Comparison of ENCODE assay signal across 8 mouse cellular contexts in genomic region chr1:136782261-136782660, GRCm38 (mm10).
DNase-seq lines count a peak whose midpoint lies in the region; ATAC-seq and TF ChIP-seq lines count a peak whose summit lies in the region.

No protein-coding gene starts in this region.

- TF ChIP-seq CTCF in heart, adult 2 months (IDR thresholded peaks at IDR 0.05): no peak

- H3K4me1 ChIP-seq in heart, adult 2 months (ENCODE audit: control insufficient read depth, insufficient read depth, low read length): peaks cover 5% of the 10 kb centered on the region; the same call in 1 of the 2 replicates
- peaks cover 15% of the 10 kb centered on the region for H3K4me1 ChIP-seq in limb, embryonic 13.5 days
- H3K4me1 ChIP-seq in neural tube, embryonic 13.5 days (replicated peaks): peaks cover 30% of the 10 kb centered on the region

- H3K9ac ChIP-seq in heart, adult 2 months (ENCODE audit: low read depth, low read length): no peak overlapping the region
- no peak overlapping the region for H3K9ac ChIP-seq in limb, embryonic 13.5 days
- no peak overlapping the region for H3K9ac ChIP-seq in neural tube, embryonic 13.5 days

- H3K79me2 ChIP-seq in heart, adult 2 months (replicated peaks; ENCODE audit: control insufficient read depth, insufficient read depth, low read length): no peaks in the 10 kb centered on the region

- peak in 1 of 2 experiments; percentile 6 for DNase-seq in heart, adult 2 months
- DNase-seq in heart, postnatal 25 days (ENCODE audit: low spot score): no peak
- DNase-seq in heart, postnatal 4 days: peak; percentile 38
- no peak for DNase-seq in spleen, postnatal 4 days (ENCODE audit: low spot score in 2 of 2)
- DNase-seq in thymus, adult 18-20 months: no peak
- DNase-seq in left cerebral cortex, adult 11 months (ENCODE audit: low spot score): no peak

- H3K27ac ChIP-seq in heart, adult 2 months: peak overlapping the region; percentile 23; the same call in 1 of the 2 replicates
- no peak overlapping the region for H3K27ac ChIP-seq in limb, embryonic 13.5 days
- no peak overlapping the region; the same call in 1 of the 2 replicates for H3K27ac ChIP-seq in neural tube, embryonic 13.5 days (replicated peaks)

- no peaks in the 10 kb centered on the region for H3K27me3 ChIP-seq in heart, adult 2 months (ENCODE audit: control insufficient read depth, insufficient read depth, low read length)
- no peaks in the 10 kb centered on the region; the same call in 1 of the 2 replicates for H3K27me3 ChIP-seq in limb, embryonic 13.5 days
- peaks cover 25% of the 10 kb centered on the region for H3K27me3 ChIP-seq in neural tube, embryonic 13.5 days

- peak overlapping the region; percentile 49 for H3K4me2 ChIP-seq in limb, embryonic 13.5 days (replicated peaks)
- peak overlapping the region; percentile 53 for H3K4me2 ChIP-seq in neural tube, embryonic 13.5 days

- no peak for TF ChIP-seq EP300 in heart, adult 2 months (IDR thresholded peaks at IDR 0.05; ENCODE audit: insufficient read depth, low read depth, low read length)

- H3K36me3 ChIP-seq in heart, adult 2 months (ENCODE audit: control insufficient read depth, insufficient read depth, low read length): peaks cover 2% of the 10 kb centered on the region; the same call in 1 of the 2 replicates
- no peaks in the 10 kb centered on the region for H3K36me3 ChIP-seq in limb, embryonic 13.5 days
- no peaks in the 10 kb centered on the region for H3K36me3 ChIP-seq in neural tube, embryonic 13.5 days

- TF ChIP-seq POLR2A in heart, adult 2 months (IDR thresholded peaks at IDR 0.05; ENCODE audit: insufficient read depth, low read depth, low read length): no peak

- H3K9me3 ChIP-seq in limb, embryonic 13.5 days: no peaks in the 10 kb centered on the region
- H3K9me3 ChIP-seq in neural tube, embryonic 13.5 days: no peaks in the 10 kb centered on the region

- H3K4me3 ChIP-seq in heart, adult 2 months: peak overlapping the region; percentile 3; the same call in 1 of the 2 replicates
- H3K4me3 ChIP-seq in limb, embryonic 13.5 days: peak overlapping the region; percentile 15; the same call in 1 of the 2 replicates
- peak overlapping the region; percentile 34 for H3K4me3 ChIP-seq in neural tube, embryonic 13.5 days

- no peak for ATAC-seq in limb, embryonic 13.5 days (ENCODE audit: low FRiP score, low read depth)
- ATAC-seq in neural tube, embryonic 13.5 days (ENCODE audit: low read depth): peak; percentile 59; the same call in 1 of the 2 replicates

- intact Hi-C loops in heart, adult 2 months (cut with DNase I): loop anchor here (5.0 kb wide), 1 partner anchor 165 kb away; no protein-coding TSS in a partner anchor
- intact Hi-C loops in heart, postnatal 25 days (cut with DNase I): loop anchor here (10.0 kb wide), 1 partner anchor 163 kb away; no protein-coding TSS in a partner anchor

- WGBS in heart, adult 2 months: 28% methylated on average over 10 of the region's 10 CpGs
- WGBS in limb, embryonic 13.5 days: 34% methylated on average over 10 of the region's 10 CpGs
- 2% methylated on average over 10 of the region's 10 CpGs for WGBS in neural tube, embryonic 13.5 days
